Mouse (Mus musculus) limb, embryonic 11.5 days (tissue): ENCODE data around the gene Scgb2a2. TPM values are rescaled to one million over a fixed set of nuclear protein-coding genes. Genes with fewer than 3 reads are reported as not detected.
"Not testable (repeated sequence)": the region's sequence is repeated elsewhere in the genome, so short reads cannot be mapped to it uniquely, and the experiment has no call there.

Experiments used
- ATAC-seq: fragments of 200-750 bp; cut with Nextera tagmentation; 2 replicates; pipeline ENCODE4 v1.8.0; 2017; ENCODE audit warnings: low read depth; ENCODE audit not compliant: insufficient number of reproducible peaks, low FRiP score, low TSS enrichment
- DNase-seq: peaks from one replicate; pipeline ENCODE4 v3.0.0-alpha.2; 2015; ENCODE audit warnings: low spot score
- H3K27ac ChIP-seq: fragments of 300-500 bp; sonication (generic); replicated peaks from 2 replicates; pipeline ENCODE4 v1.5.1; 2014; ENCODE audit warnings: low read depth, mild to moderate bottlenecking, low read length
- H3K27me3 ChIP-seq: fragments of 300-500 bp; sonication (generic); 2 replicates; pipeline ENCODE4 v1.6.1; 2014; ENCODE audit warnings: mild to moderate bottlenecking, low read length, mixed read lengths; ENCODE audit not compliant: control insufficient read depth, insufficient read depth
- H3K36me3 ChIP-seq: fragments of 300-500 bp; sonication (generic); 2 replicates; pipeline ENCODE4 v1.6.1; 2014; ENCODE audit warnings: mild to moderate bottlenecking, low read length, moderate library complexity, mixed read lengths; ENCODE audit not compliant: control insufficient read depth, insufficient read depth
- H3K4me1 ChIP-seq: fragments of 300-500 bp; sonication (generic); 2 replicates; pipeline ENCODE4 v1.6.1; 2014; ENCODE audit warnings: low read length, mixed read lengths; ENCODE audit not compliant: control insufficient read depth, insufficient read depth
- H3K4me2 ChIP-seq: fragments of 300-500 bp; sonication (generic); 2 replicates; pipeline ENCODE4 v1.6.1; 2014; ENCODE audit warnings: low read depth, mild to moderate bottlenecking, moderate library complexity; ENCODE audit not compliant: severe bottlenecking
- H3K4me3 ChIP-seq: fragments of 300-500 bp; sonication (generic); 2 replicates; pipeline ENCODE4 v1.5.1; 2014; ENCODE audit warnings: low read depth, low read length
- H3K9ac ChIP-seq: fragments of 300-500 bp; sonication (generic); 2 replicates; pipeline ENCODE4 v1.6.1; 2014; ENCODE audit warnings: mild to moderate bottlenecking, low read length
- H3K9me3 ChIP-seq: fragments of 300-500 bp; sonication (generic); 2 replicates; pipeline ENCODE4 v1.6.1; 2016; ENCODE audit warnings: low read length; ENCODE audit not compliant: control insufficient read depth
- WGBS: fragments of 180-500 bp; shearing (Covaris S2); extraction: QIAGEN DNeasy Blood & Tissue Kit; methylation state at CpG from one replicate; pipeline ENCODE4 v1.1.7; 2014; 5-methylcytosine and 5-hydroxymethylcytosine counted together
- polyA plus RNA-seq: library from polyadenylated mRNA; unstranded; fragments of >200 nt; fragmentation: Nextera tagmentation; extraction: Ambion mirVana; gene quantifications from 2 replicates; pipeline ENCODE4 v1.2.1, GENCODE M21; 2014

The Scgb2a2 gene
- polyA plus RNA-seq, 1 experiment from 2014 or later: not detected

- H3K9me3 ChIP-seq: no peaks in the 10 kb centered on the region
- H3K4me1 ChIP-seq: no peaks in the 10 kb centered on the region
- H3K4me2 ChIP-seq: no peak overlapping the region
- DNase-seq (peak; percentile 14), ATAC-seq (no peak)
- H3K27me3 ChIP-seq: no peaks in the 10 kb centered on the region
- H3K27ac ChIP-seq: no peak overlapping the region
- H3K36me3 ChIP-seq: peaks cover 39% of the 10 kb centered on the region
- no peak overlapping the region for H3K4me3 ChIP-seq
- no peak overlapping the region for H3K9ac ChIP-seq
- WGBS: 83% methylated on average over 1 of the region's 1 CpGs
Measured at GRCm38 (mm10) chr19:9886348-9886747, 39.0 kb downstream of the Scgb2a2 start.

GRCm38 (mm10) chr19:9886771-9887170 is 39.4 kb downstream of the Scgb2a2 start:
- ATAC-seq (no peak), DNase-seq (no peak)
- Histone ChIP-seq H3K36me3 (peaks cover 41% of the 10 kb centered on the region), H3K4me2 (no peak overlapping the region), H3K9me3 (no peaks in the 10 kb centered on the region), H3K4me3 (no peak overlapping the region), H3K4me1 (no peaks in the 10 kb centered on the region), H3K9ac (no peak overlapping the region), H3K27me3 (no peaks in the 10 kb centered on the region), H3K27ac (no peak overlapping the region)
- 93% methylated on average over 8 of the region's 8 CpGs for WGBS

- WGBS: 77% methylated on average over 5 of the region's 5 CpGs
- H3K36me3 ChIP-seq: peaks cover 27% of the 10 kb centered on the region
- no peak for ATAC-seq
- DNase-seq: no peak
- no peak overlapping the region for H3K9ac ChIP-seq
- no peak overlapping the region for H3K4me3 ChIP-seq
- H3K4me2 ChIP-seq: no peak overlapping the region
- H3K27me3 ChIP-seq: no peaks in the 10 kb centered on the region
- peaks cover 16% of the 10 kb centered on the region for H3K4me1 ChIP-seq
- no peak overlapping the region for H3K27ac ChIP-seq
- no peaks in the 10 kb centered on the region for H3K9me3 ChIP-seq
Measured at GRCm38 (mm10) chr19:9896067-9896466, 48.7 kb downstream of the Scgb2a2 start.

- WGBS: 11% methylated on average over 17 of the region's 17 CpGs
- Histone ChIP-seq H3K36me3 (peaks cover 15% of the 10 kb centered on the region), H3K4me1 (peaks cover 16% of the 10 kb centered on the region), H3K9ac (peak overlapping the region; percentile 81), H3K27me3 (no peaks in the 10 kb centered on the region), H3K4me2 (peak overlapping the region; percentile 83), H3K27ac (peak overlapping the region; percentile 47; the same call in 1 of the 2 replicates), H3K4me3 (peak overlapping the region; percentile 96), H3K9me3 (no peaks in the 10 kb centered on the region)
- no peak for ATAC-seq
- no peak for DNase-seq
Measured at GRCm38 (mm10) chr19:9898339-9899066, 51.1 kb downstream of the Scgb2a2 start.

- WGBS: under 1% methylated on average over 58 of the region's 58 CpGs
- peak; percentile 97 for ATAC-seq
- peaks cover 16% of the 10 kb centered on the region for H3K4me1 ChIP-seq
- peak within 1 kb of the TSS; percentile 96 for H3K4me3 ChIP-seq
- peaks cover 7% of the 10 kb centered on the region for H3K36me3 ChIP-seq
- no peaks in the 10 kb centered on the region for H3K27me3 ChIP-seq
- no peaks in the 10 kb centered on the region for H3K9me3 ChIP-seq
- peak within 1 kb of the TSS; percentile 52 for H3K27ac ChIP-seq
- H3K9ac ChIP-seq: peak within 1 kb of the TSS; percentile 81
- peak; percentile 94 for DNase-seq
- peak within 1 kb of the TSS; percentile 83 for H3K4me2 ChIP-seq
Measured at GRCm38 (mm10) chr19:9899072-9899779, 51.9 kb downstream of the Scgb2a2 start, which contains the start of gene Incenp. Incenp (minus strand) TSS chr19:9899551.

- Histone ChIP-seq H3K4me3 (peak overlapping the region; percentile 96), H3K36me3 (peaks cover 3% of the 10 kb centered on the region; the same call in 1 of the 2 replicates), H3K27me3 (no peaks in the 10 kb centered on the region), H3K9ac (peak overlapping the region; percentile 43; the same call in 1 of the 2 replicates), H3K9me3 (no peaks in the 10 kb centered on the region), H3K4me2 (peak overlapping the region; percentile 48), H3K4me1 (peaks cover 16% of the 10 kb centered on the region), H3K27ac (peak overlapping the region; percentile 52; the same call in 1 of the 2 replicates)
- 8% methylated on average over 10 of the region's 10 CpGs for WGBS
- DNase-seq (no peak), ATAC-seq (peak; percentile 75)
Measured at GRCm38 (mm10) chr19:9899780-9900146, 52.4 kb downstream of the Scgb2a2 start.

GRCm38 (mm10) chr19:9900696-9901095 is 53.3 kb downstream of the Scgb2a2 start:
- H3K4me2 ChIP-seq, H3K9me3 ChIP-seq, H3K27me3 ChIP-seq, H3K4me3 ChIP-seq, H3K9ac ChIP-seq, H3K36me3 ChIP-seq, ATAC-seq, H3K27ac ChIP-seq, DNase-seq: not testable (repeated sequence)
- WGBS: 92% methylated on average over 2 of the region's 2 CpGs
- peaks cover 16% of the 10 kb centered on the region for H3K4me1 ChIP-seq
